8 mouse cellular contexts compared by ENCODE assay signal in the genomic region with DNA sequence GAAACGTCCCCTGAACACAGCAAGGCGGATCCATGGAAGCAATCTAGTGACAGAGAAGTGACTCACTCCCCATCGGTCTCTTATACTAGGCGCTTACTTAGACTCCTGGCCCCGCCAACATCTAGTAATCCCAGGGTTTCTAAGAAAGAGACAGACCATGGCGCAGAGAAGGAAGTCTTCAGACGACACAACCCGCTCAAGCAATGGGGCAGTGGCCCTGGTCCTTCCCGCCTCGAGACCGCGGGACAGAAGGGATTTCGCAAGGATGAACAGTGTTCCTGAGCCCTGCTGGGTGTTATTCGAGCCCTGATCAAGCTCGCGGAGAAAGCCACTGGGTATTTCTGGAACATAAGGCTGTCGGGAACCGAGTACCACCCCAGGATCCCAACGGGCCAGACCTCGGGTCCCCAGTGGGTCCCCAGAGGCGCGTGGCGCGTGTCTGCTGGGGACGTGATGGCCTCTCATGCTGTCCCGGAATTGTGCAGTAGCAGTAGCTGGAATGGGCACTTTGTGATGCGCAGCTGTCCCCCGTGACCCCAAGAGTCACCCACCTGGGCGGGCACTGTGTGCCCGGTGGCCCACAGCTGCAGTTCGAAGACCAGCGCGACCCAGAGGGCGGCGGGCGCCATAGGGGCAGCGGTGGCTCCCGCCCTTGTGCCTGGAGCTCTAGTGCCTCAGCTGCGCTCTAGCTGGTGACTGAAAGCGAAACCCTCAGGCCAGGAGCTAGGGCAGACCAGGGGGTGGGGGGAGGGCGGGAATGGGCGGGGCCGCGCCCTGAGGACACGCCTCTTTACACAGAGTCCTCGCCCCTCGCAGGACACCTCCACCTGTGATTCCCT. TPM values are rescaled to one million over a fixed set of nuclear protein-coding genes. Genes with fewer than 3 reads are reported as not detected.
DNase-seq lines count a peak whose midpoint lies in the region; ATAC-seq and TF ChIP-seq lines count a peak whose summit lies in the region.

A gene (minus strand): TSS at position 698 of the 839 bp plus-strand sequence.

- TF ChIP-seq EP300 in heart, postnatal 0 days (IDR thresholded peaks at IDR 0.05; ENCODE audit: low read depth), result no peak

- H3K4me2 ChIP-seq in heart, postnatal 0 days (ENCODE audit: low read depth, low read length), result peak within 1 kb of the TSS; percentile 68

- no peaks in the 10 kb centered on the region for H3K4me1 ChIP-seq in heart, postnatal 0 days (ENCODE audit: control insufficient read depth, insufficient read depth)
- H3K4me1 ChIP-seq in megakaryocyte, embryonic 14.5 days, result peaks cover 53% of the 10 kb centered on the region

- H3K9me3 ChIP-seq in heart, postnatal 0 days (replicated peaks; ENCODE audit: control insufficient read depth, low read length), result no peaks in the 10 kb centered on the region
- H3K9me3 ChIP-seq in megakaryocyte, embryonic 14.5 days, result no peaks in the 10 kb centered on the region

- H3K9ac ChIP-seq in heart, postnatal 0 days (replicated peaks; ENCODE audit: low read depth, low read length), result peak within 1 kb of the TSS; percentile 56

- WGBS in heart, postnatal 0 days, result 1% methylated on average over 46 of the region's 47 CpGs

- peak; percentile 59 for DNase-seq in ovary, adult 18-20 months (ENCODE audit: low spot score)
- no peak for DNase-seq in ovary, postnatal 10 days (ENCODE audit: low spot score)
- no peak for DNase-seq in heart, postnatal 0 days (ENCODE audit: low spot score)
- DNase-seq in kidney, postnatal 25 days, result peak; percentile 47 to 63
- peak; percentile 43 to 50 for DNase-seq in spleen, postnatal 14 days (ENCODE audit: low spot score in 2 of 2)
- DNase-seq in right cerebral cortex, adult 2 months (ENCODE audit: low spot score in 2 of 2), result no peak

- peak within 1 kb of the TSS; percentile 56 for H3K4me3 ChIP-seq in heart, postnatal 0 days (ENCODE audit: low read depth, low read length)
- H3K4me3 ChIP-seq in megakaryocyte, embryonic 14.5 days (replicated peaks), result peak within 1 kb of the TSS; percentile 94

- no peaks in the 10 kb centered on the region for H3K36me3 ChIP-seq in heart, postnatal 0 days (replicated peaks; ENCODE audit: control insufficient read depth, insufficient read depth, low read length)
- peaks cover 3% of the 10 kb centered on the region for H3K36me3 ChIP-seq in megakaryocyte, embryonic 14.5 days (replicated peaks; ENCODE audit: low read length)

- no peak for TF ChIP-seq CTCF in heart, postnatal 0 days (IDR thresholded peaks at IDR 0.05; ENCODE audit: low read depth)

- H3K27ac ChIP-seq in heart, postnatal 0 days (ENCODE audit: low read depth), result peak within 1 kb of the TSS; percentile 33

- peaks cover 23% of the 10 kb centered on the region for H3K27me3 ChIP-seq in heart, postnatal 0 days (ENCODE audit: control insufficient read depth, insufficient read depth, low read length)
- H3K27me3 ChIP-seq in megakaryocyte, embryonic 14.5 days (replicated peaks), result peaks cover 52% of the 10 kb centered on the region

- no peak for ATAC-seq in erythroblast, adult 5-6 weeks (replicated peaks; ENCODE audit: low FRiP score, poor library complexity, severe bottlenecking)
- ATAC-seq in heart, postnatal 0 days (ENCODE audit: insufficient read depth, low read depth), result peak; percentile 50

RNA-seq across cellular contexts. Expression of the gene that starts here (rescaled TPM):
- total RNA-seq in erythroblast, adult 5-6 weeks (2015; ENCODE audit: low replicate concordance), result 10.6 and 19.9 TPM in 2 replicates
- total RNA-seq in erythroblast, adult 5-6 weeks (2017; ENCODE audit: low replicate concordance), result 10.0 and 12.1 TPM in 2 replicates
- 11.1 and 26.5 TPM in 2 replicates for total RNA-seq in heart, postnatal 0 days (2014; rRNA removed; ENCODE audit: low replicate concordance)
- polyA plus RNA-seq in heart, postnatal 0 days (2015; fragmentation: Nextera tagmentation; extraction: Ambion mirVana), result 2.0 TPM in 2 replicates
- polyA plus RNA-seq in megakaryocyte, embryonic 14.5 days (2012; ENCODE audit: insufficient read depth, low replicate concordance), result 2.3 and 9.7 TPM in 2 replicates

Comparison
In these comparisons a context has a peak if more than half of its experiments do, and no peak if none do; other contexts are left out.
1. DNase-seq: peak in ovary, adult 18-20 months (single experiment), kidney, postnatal 25 days (2 of 2) and spleen, postnatal 14 days (2 of 2); none in ovary, postnatal 10 days (single experiment), heart, postnatal 0 days (single experiment) and right cerebral cortex, adult 2 months (0 of 2).